Mouse (Mus musculus) kidney, postnatal 4 days (tissue): Measurements from ENCODE around the gene Gm20458.

Experiments used
- DNase-seq, 2 experiments: peaks; one replicate each; pipeline ENCODE4 v3.0.0; 2021; ENCODE audit warnings: mixed read lengths in 2 of 2

The Gm20458 gene

DNA sequence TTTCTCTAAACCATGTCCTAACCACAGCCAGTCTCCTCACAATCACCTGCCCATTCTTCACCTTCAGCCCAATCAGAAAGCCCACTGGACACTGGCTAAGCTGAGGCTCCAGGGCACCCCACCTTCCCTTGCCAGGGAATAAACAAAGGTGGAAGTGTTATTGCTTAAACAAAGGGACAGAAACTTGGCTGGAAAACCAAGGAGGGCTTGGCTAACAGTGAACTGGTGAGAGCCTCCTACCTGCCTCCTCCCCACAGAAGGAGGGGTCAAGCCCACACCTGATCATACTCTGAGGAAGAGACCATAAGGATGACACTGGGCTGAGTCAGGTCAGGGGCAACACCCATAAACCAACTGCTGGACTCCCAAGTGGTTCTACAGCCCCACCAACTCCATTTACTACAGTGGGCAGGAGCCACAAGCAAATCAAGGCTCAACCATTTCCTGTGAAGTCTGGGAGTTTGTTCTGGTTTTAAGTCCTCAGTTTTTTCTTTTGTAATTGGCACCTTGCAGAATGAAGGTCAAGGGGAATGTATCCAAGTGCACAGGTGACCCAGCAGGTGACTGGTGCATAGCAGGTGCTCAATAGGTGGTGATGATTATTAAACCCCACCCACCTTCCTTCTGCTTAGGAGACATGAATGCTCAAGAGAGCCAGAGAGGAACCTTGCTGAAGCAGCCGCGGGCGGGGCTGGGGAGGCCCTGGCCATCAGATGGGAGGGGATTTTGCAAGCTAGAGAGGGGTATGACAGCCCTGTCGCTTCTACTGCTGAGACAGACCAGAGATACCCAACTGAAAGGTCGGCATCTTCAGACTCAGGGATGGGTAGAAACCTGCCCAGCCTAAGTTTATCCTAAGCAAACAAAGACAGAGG, 25.3 kb upstream of the Gm20458 start:
- peak in 1 of 2 experiments; percentile 27 for DNase-seq

DNA sequence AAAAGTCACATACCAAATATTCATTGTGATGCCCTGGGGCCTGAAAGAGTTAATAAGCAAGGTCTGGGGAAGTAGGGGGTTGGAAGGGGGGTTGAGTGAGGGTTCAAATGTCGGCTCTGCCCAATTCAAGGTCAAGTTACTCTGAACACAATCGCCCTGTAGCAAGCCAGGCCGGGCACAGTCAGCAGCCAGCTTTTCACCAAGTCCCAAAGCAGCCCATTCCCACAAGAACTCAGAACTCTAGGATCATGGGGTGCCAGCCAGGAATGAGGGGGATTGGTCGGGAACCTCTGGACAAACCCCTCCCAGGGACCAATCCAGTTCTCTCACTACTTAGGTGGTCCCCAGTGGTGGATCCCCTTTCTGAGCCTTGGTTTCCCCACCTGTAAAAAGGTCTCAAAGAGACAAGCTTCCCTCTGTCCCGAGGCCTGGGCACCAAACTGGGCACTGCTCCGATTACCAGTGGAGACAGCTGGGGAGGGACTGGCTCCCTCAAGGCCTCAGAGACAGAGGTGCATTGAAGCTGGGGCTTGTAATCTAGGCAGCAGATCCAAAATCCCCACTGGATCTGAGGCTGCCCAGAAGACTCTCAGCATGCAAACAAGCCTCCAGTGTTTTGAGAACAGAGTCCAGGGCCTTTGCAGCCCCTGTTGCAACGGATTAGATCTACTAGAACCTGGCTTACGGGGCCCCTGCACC, 24.4 kb upstream of the Gm20458 start:
- DNase-seq, result peak in 1 of 2 experiments; percentile 43

DNA sequence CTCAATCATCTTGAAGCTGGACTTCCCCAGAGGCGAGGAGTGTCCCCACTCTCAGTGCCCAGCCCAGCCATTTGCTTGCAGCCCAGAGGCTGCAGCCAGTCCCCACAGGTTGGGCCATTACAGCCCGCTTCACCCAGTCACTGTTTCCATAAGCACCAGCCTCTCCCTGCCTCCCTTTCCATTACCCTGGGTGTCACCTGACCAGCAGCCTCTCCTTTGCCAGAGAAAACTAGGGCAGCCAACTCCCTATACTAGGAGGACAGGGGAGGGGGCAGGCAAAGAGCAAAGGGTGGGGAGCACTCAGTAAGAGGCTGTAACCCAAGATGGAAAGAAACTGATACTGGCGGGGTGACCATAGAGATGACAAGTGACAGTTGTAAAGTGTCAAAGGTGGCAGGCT, 23.8 kb upstream of the Gm20458 start:
- DNase-seq, result peak; percentile 57 to 69

DNA sequence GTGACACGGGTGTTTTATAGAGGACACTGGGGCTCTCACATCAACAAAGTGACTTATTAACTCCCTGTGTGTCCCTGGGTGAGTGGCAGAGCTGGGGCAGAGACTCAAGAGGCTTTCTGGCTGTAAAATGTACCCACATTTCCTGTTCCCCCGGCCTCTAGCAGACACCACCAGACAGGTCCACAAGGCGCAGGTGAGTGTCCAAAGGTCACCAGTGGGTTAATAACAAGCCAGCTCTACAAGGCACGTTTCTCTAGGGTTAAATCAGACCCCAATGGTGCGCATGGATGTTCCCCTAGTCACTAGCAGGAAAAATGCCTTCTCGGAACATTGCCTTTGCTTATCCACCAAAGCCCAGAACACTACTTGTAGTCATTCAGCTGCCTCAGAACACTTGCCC, 23.1 kb upstream of the Gm20458 start:
- DNase-seq, result peak in 1 of 2 experiments; percentile 59

DNA sequence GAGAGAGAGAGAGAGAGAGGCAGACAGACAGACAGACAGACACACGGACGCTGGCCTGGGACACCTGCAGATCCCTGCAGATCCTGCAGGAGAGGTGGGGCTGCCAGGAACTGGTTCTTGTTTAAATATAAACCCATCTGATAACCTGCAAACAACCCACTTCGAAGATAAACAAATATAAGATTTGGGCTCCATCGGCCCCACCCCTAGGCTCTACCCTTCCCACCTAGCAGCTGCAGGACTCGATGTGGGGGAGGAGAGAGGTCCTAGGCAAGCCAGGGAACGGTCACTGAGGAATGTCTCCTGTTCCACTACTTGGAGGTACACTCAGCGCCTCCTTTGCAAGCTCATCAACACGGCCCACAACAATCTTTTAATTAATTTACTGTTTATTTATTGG, 22.5 kb upstream of the Gm20458 start:
- peak in 1 of 2 experiments; percentile 58 for DNase-seq

DNA sequence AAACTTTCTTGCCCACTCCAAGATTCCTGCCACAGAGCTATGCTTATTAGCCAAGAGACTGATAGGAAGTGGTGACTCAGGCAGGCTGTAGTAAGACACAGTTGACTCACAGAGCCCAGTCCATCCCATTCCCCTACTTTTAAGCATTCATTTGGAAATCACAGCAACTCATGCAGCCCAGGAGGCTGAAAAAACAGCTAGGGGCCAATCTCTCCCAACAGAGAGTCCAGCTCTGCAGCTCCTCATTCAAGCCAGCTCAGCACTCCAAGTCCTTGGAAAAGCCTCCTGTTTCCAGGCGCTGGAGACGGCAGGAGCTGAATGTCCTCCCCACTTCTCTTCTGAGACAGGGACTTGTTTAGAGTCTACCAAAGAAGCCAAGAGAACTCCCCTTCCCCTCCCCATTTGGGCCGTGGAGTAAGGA, 21.8 kb upstream of the Gm20458 start:
- DNase-seq, result no peak

DNA sequence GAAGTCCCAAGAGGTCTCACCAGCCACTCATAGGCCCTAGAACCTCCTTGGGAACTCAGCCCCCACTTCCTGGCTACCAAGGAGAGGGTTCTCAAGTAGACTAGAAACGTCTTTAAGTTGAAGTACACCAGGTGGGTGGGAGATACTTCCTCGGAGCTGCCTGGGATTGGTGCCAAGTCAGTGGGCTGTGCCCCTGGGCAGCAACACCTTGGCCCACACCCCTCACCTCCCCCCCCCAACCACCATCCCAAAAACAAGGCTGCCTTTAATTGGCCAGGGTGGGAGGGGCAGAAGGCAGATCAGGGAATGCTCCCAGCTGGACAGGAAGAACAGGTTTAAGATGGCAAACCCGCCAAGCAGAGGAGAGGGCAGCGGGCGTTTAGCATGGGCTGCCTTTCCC, 20.5 kb upstream of the Gm20458 start:
- peak in 1 of 2 experiments; percentile 64 for DNase-seq

DNA sequence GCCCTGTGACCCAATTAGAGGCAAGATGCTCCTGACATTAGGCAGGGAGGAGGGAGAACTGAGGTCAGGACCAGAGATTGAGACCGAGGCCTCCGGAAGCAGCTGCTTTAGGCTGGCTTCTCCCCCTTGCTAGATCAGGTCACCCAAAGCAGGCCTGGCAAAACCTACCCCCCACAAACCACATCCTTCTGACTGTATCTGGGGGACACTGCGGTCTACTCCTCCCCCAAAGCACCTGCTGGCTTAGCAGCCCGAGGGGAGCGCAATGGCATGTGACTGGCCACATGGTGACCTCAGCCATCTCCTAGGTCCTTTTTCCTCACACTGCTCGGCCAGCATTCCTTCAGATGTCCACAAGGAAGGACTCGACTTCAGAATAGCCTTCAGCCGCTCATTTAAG, 19.6 kb upstream of the Gm20458 start:
- DNase-seq, result peak in 1 of 2 experiments; percentile 62

DNA sequence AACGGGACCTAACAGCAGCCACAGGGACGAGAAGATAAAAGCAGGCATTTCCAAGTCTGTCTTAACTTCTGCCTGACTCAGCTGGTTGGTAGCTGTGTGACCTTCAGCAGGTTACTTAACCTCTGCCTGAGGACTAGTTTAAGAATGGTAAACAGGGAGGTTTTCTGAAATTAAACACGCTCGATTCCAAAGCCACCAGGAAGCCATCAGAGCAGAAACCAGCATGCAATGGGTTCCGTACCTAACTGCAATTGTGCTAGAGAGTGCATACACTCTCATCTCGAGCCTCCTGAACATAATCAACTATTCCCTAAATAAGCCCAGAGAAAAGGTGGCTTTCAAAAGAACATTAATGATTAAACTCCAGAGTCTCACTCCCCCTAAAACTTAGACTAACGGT, 19.0 kb upstream of the Gm20458 start:
- DNase-seq, result no peak

DNA sequence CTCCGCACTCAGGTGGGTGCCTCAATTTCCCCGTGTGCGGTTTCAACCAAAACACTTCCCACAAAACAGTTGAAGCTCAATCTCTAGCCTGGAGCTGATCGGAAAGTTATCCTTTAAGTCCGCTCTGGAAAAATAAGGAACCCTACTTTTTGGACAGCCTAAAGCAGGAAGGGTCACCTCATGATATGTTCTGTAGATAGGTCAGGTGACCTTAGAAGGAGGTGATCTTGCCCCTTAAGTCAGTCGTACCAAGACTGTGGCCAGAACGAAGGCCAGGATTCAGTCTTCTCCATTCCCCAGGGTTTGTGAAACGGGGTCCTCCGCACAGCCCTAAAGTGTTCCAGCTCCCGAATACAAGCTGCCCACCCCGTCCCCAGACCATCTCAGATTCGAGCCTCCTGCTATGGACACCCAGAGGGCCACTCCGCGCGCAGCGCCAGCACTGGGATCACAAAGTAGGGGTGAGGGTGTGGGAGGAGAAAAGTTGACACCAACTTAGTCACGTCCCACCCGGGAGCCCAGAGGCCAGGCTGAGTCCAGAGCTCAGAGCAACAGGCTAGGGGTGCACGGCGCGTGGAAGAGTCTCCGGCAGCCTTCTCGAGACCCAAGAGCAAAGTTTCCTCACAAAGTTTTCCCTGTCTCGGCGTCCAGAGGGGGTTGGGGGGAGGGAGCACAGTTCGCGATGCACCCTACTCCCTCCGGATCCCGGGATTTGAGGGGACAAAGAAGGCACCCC, 18.3 kb upstream of the Gm20458 start:
- peak; percentile 63 to 75 for DNase-seq

DNA sequence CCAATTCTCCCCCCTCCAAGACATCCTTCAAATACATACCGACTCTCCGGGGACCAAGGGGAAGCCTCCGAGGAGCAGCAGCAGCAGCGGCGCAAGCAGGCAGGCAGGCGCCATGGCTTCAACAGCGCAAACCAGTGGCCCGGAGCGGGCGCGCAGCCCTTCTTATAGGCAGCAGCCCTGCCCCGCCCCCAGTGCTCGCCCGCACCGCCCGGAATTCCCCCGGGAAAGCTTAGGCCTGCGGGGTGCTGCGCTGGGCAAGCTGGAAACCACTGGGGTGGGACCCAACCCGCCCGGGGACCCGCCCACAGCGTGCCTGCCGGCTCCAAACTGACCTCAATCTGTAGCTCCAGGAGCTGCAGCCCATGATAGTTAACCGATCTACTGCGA, 17.7 kb upstream of the Gm20458 start:
- DNase-seq, result peak; percentile 92 to 95

DNA sequence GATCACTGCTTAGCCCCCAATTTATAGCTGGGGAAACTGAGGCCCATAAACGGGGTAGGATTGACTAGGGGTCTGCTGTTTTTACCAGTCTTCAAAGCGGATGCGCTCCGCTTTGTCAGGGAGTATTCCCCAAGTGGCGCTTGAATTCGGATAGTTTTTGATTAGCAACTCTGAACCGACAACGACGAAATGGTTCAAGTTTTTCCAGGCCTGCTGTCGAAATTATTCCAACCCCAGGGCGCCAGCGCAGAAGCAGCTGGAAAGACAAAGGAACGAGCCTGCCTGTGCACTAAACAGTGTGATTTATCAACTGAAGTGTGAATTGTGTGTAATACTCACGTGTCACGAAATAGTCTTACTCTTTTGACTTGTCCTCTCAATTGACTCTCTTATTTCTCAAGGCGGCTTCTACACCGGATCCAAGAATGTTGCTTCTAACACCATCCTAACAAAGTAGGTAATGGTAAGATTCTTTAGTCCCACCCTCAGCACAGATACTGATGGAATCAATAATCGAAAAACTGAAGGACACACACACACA, 17.2 kb upstream of the Gm20458 start, which contains the start of gene Sdc4:
Gene Sdc4, minus strand, starts transcription at position 428 of the 541 bp plus-strand sequence.
- DNase-seq, result no peak

DNA sequence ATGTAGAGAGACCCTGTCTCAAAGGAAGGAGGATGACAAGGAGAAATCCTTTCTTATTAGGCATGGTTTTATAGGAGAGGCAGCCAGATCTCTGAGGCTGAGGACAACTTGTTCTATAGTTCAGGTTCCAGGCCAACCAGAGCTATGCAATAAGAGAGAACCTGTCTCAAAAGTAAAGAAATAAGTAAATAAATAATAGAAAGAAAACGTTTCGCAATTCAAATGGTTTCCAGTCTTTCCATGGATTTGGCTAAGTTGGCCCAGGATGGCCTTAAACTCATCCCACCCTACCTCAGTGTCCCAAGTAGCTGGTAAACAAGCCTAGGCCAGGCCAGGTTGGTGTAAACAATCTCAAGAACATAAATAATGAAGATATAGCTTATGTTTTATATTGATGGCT, 16.1 kb upstream of the Gm20458 start:
- DNase-seq, result no peak

DNA sequence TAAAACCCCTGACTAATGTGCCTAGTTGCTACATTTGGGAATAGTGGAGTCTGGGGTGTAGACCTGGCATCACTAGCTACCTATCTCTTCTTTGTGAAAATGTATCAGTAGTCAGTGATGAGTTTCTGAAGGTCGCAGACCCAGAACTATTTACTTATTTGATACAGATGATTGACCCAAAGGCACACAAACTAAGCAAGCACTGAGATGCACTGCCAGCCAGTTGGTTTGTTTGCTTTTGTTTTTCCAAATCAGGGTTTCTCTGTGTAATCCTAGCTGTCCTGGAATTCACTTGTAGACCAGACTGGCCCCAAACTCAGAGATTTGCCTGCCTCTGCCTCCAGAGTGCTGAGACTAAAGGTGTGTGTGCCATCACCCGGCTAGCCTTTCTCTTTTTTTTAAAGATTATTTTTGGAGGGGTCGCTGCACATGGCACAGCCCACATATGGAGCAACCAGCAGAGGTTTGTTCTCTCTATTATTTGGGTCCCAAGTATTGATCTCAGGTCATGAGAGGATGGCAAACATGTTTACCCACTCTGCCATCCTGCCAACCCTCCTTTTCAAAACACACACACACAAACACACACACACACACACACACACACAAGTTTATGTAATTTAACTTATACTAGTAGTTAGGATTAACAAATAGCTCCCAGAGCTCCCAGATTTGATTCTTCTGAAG, 15.2 kb upstream of the Gm20458 start:
- no peak for DNase-seq

DNA sequence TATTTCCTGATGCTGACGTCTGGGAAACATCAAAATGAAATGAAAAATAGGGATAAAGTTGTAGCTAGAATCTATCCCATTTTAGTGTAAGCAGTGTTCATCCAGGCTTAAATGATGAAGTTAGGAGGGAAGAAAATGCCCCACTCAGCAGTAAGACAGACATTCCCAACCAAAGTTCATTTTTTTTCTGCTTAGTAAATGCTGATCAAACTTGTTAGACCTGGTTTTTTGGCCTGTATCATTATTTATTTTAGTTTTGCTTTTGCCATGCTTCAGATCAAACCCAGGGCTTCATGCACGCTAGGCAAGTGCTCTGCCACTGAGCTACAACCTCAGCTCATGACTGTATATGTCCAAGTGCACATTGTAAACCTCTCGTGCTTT, 14.7 kb upstream of the Gm20458 start:
- no peak for DNase-seq

DNA sequence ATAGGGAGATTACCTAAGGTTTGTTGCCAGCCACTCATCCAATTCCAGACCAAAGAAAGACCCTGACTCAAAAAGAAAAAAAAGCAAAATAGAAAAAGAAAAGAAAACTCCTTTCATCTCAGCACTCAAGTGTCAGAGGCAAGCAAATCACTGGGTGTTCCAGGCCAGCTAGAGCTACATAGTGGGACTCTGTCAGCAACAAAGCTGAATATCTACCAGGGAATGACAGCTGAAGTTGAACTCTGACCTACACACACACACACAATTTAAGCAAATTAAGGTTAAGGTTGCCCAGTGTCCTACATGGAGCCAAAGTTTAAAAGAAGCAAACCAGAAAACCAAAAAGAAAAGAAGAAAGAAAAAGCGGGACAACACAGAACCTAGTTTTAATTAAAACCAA, 12.6 kb upstream of the Gm20458 start:
- no peak for DNase-seq

DNA sequence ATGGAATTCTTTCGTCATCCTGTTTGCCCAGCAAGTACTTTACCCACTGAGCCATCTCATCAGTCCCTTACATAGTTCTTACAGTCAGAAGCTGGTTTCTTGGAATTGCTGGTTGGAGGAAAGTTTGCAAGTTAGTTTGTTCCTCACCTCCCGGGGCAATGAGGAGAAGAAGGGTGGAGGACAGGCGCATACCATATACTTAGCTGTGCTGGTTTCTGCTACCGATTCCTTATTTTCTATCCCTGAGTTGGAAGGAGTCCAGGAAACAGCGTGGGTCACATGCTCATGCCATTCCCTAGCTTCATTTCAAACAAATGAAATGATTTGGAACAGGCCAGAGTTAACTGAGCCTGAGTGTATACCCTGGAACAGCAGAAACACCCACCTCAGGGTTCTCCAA, 11.8 kb upstream of the Gm20458 start:
- no peak for DNase-seq

DNA sequence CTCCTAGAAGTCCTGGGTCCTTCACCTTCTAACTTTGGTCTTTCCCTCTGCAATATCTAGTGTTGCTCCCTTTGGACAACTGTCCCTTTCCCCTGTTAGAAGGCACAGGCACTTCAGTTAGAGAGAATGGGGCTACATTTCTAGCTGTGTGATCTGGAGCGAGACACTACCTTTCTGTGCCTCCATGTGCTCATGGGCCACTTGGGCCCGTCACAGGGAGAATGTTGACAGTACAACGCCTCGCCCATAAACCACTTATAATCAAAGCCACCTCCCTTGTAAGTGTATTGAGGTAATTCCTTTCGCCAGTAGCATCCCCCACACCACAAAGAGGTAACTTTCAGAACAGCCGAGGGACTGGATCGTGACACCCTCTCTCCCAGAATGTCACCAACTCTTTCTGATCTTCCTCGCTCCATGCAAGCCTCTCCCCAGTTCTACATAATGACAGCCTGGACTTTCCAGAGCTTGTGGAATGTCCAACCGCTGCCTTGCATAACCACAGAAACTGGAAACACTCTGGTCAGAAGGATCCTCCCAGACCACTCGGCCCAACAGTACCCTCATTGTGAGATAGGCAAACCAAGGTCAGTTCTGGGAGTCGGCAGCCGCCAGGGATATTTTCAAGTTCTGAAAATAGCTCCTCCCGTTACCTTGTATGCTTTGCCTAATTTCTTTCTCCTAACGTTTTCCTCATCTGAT, 11.3 kb upstream of the Gm20458 start:
- no peak for DNase-seq

DNA sequence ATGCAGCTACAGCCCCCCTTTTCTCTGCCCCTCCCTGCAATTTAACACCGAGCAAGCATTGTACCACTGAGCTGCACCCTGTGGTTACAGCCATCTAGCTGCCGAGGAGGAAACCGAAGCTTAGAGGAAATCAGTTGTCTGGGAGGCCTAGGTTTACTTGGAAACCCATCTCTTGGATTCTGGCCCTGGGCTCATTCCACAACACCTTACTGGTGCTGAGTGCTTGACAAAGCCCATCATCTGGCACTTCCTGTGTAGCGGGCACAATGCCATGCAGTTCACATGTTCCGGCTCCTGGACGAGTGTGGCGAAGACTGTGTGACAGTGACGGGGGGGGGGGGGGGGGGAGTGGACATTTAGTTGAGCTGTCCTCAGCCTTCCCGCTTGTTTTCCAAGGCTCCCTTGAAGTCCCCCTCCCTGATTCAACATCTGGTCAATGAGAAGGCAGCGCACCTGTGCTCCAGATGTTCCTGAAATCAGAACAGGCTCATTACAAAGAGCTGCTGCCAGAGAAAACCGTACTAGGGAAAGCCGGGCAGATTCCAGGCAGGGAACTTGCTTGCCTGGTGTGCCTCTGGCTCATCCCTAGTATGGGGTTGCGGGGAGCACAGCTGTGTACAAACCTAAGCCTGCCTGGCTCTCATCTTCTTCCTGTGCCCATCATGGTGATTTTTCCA, 8.6 kb upstream of the Gm20458 start:
- DNase-seq, result peak in 1 of 2 experiments; percentile 18

DNA sequence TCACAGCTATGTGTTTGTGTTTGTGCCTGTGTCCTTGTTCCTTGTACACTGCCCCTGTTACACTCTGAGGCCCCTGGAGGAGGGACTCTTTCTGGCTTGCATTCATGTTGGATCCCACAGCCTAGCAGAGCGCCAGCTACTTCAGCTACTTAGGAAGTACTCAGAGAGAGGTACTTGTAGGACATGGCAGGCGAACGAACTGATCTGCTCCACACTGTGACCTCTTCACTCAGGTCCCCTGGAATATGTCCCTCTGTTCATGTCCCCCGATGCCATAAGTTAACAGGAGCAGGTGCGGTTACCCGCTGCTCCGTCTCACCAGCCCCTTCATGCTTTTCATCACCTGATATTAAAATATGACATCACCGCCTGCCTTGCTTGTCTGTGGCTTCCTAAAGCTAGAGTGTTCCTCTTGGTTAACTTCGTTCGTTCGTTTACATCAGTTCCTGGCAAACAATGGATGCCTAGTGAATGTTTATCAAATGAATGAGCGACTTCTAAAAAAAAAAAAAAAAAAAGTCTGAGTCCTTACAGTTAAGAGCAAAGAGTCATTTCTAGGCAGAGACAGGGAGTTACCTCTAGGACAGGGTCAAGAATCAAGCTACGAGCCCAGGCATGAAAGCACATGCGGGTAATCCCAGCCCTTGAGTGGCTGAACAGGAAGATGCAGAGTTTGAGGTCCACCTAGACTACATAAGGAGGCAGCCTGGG, 7.6 kb upstream of the Gm20458 start:
- DNase-seq, result peak in 1 of 2 experiments; percentile 18
